Mouse (Mus musculus): ENCODE measurements around the gene Ccdc65. TPM values are rescaled to one million over a fixed set of nuclear protein-coding genes. Genes with fewer than 3 reads are reported as not detected.

Gene Ccdc65
- polyA plus RNA-seq (2014; fragmentation: Nextera tagmentation; extraction: Ambion mirVana) = 5.7 and 6.3 TPM in 2 replicates

DNA sequence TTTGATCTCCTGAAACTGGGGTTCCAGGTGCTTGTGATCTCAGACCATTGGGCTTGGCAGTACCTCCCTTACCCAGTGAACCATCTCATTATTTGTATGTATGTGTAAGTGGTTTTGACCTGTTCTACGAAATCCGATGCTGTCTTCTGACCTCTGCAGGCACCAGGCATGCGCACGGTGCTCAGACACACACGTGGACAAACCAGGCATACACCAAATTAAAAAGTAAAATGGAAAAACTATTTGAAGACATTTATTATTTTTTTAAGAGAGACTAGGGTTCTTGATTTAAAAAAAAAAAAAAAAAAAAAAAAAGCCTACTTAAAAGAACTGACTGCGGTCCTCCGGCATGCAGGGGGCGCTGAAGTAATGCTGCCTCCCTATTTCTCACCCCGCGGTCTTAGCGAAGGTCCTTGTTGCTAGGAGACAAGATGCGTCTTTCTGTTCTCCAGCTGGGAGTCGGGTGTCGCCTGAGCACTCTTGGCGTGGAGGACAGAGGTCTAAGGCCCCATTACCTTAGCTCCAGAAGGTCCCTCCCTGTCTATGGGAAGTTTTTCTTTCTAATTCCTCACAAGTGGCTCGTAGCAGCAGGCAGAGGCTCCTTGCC, at the start of gene Ccdc65:
Gene Ccdc65, plus strand, starts transcription at position 442 of the 607 bp plus-strand sequence.
- Histone ChIP-seq H3K4me3 (replicated peaks; ENCODE audit: low read depth, low read length) (peak within 1 kb of the TSS; percentile 35), H3K4me2 (ENCODE audit: low read length) (peak within 1 kb of the TSS; percentile 60), H3K9ac (replicated peaks; ENCODE audit: low read length) (peak within 1 kb of the TSS; percentile 26; the same call in 1 of the 2 replicates), H3K27me3 (ENCODE audit: control insufficient read depth, insufficient read depth, low read length) (no peaks in the 10 kb centered on the region), H3K9me3 (ENCODE audit: control insufficient read depth, low read length) (no peaks in the 10 kb centered on the region), H3K36me3 (ENCODE audit: control insufficient read depth, insufficient read depth, low read length) (no peaks in the 10 kb centered on the region), H3K4me1 (ENCODE audit: control insufficient read depth, insufficient read depth, low read length) (no peaks in the 10 kb centered on the region), H3K27ac (replicated peaks; ENCODE audit: low read depth, low read length) (no peak within 1 kb of the TSS)
- DNase-seq (peak; percentile 92), ATAC-seq (ENCODE audit: low FRiP score, low TSS enrichment) (no peak)
- WGBS = 20% methylated on average over 16 of the region's 16 CpGs

GRCm38 (mm10) chr15:98662198-98662566, 45.8 kb upstream of the Ccdc65 start:
- ATAC-seq (ENCODE audit: low FRiP score, low TSS enrichment) (no peak), DNase-seq (no peak)
- H3K9ac ChIP-seq (replicated peaks; ENCODE audit: low read length) = peak overlapping the region; percentile 88
- no peaks in the 10 kb centered on the region for H3K9me3 ChIP-seq (ENCODE audit: control insufficient read depth, low read length)
- H3K4me1 ChIP-seq (ENCODE audit: control insufficient read depth, insufficient read depth, low read length) = peaks cover 9% of the 10 kb centered on the region; the same call in 1 of the 2 replicates
- under 1% methylated on average over 14 of the region's 14 CpGs for WGBS
- H3K36me3 ChIP-seq (ENCODE audit: control insufficient read depth, insufficient read depth, low read length) = peaks cover 16% of the 10 kb centered on the region
- peak overlapping the region; percentile 83 for H3K4me2 ChIP-seq (ENCODE audit: low read length)
- H3K27me3 ChIP-seq (ENCODE audit: control insufficient read depth, insufficient read depth, low read length) = no peaks in the 10 kb centered on the region
- H3K4me3 ChIP-seq (replicated peaks; ENCODE audit: low read depth, low read length) = peak overlapping the region; percentile 85
- H3K27ac ChIP-seq (replicated peaks; ENCODE audit: low read depth, low read length) = peak overlapping the region; percentile 91

GRCm38 (mm10) chr15:98662567-98663545, 45.2 kb upstream of the Ccdc65 start, which contains the start of gene Ddx23:
TSS of gene Ddx23 (minus strand) at chr15:98662894.
- H3K4me2 ChIP-seq (ENCODE audit: low read length) = peak within 1 kb of the TSS; percentile 83
- WGBS = 4% methylated on average over 47 of the region's 48 CpGs
- peaks cover 9% of the 10 kb centered on the region for H3K36me3 ChIP-seq (ENCODE audit: control insufficient read depth, insufficient read depth, low read length)
- H3K27ac ChIP-seq (replicated peaks; ENCODE audit: low read depth, low read length) = peak within 1 kb of the TSS; percentile 91
- H3K9ac ChIP-seq (replicated peaks; ENCODE audit: low read length) = peak within 1 kb of the TSS; percentile 88
- ATAC-seq (ENCODE audit: low FRiP score, low TSS enrichment) = peak; percentile 93
- peaks cover 9% of the 10 kb centered on the region; the same call in 1 of the 2 replicates for H3K4me1 ChIP-seq (ENCODE audit: control insufficient read depth, insufficient read depth, low read length)
- H3K9me3 ChIP-seq (ENCODE audit: control insufficient read depth, low read length) = no peaks in the 10 kb centered on the region
- peak; percentile 98 for DNase-seq
- no peaks in the 10 kb centered on the region for H3K27me3 ChIP-seq (ENCODE audit: control insufficient read depth, insufficient read depth, low read length)
- peak within 1 kb of the TSS; percentile 85 for H3K4me3 ChIP-seq (replicated peaks; ENCODE audit: low read depth, low read length)

DNA sequence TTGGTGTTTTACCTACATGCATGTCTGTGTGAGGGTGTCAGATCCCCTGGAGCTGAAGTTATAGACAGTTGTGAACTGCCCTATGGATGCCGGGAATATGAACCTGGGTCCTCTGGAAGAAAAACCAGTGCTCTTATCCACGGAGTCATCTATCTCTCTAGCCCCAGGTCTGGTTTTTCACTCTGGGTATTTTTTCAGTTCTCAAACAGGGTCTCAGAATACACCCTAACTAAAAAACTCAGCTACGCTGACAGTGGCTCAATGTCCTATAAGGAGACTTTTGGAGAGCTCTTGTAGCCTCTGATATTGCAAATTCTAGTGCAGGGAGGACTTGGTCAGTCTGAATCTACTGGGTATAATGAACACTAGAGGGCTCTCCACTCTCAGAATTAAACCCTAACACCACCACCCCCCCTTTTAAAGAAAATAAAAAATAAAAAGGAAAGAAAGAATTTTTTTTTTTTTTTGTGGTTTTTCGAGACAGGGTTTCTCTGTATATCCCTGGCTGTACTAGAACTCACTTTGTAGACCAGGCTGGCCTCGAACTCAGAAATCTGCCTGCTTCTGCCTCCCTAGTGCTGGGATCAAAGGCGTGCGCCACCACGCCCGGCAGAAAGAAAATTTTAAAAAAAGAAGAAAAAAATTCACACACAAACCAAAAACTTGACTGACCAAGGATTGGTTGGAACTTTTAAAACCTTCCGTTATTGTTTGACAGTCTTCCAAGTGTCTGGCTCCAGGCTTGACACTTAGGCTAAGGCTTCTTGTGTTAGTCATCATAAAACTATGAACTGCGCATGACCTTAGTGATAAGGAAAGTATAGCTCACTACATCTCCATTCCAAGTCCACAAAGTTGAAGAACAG, 43.7 kb upstream of the Ccdc65 start:
- DNase-seq (peak; percentile 68), ATAC-seq (ENCODE audit: low FRiP score, low TSS enrichment) (no peak)
- Histone ChIP-seq H3K36me3 (ENCODE audit: control insufficient read depth, insufficient read depth, low read length) (no peaks in the 10 kb centered on the region), H3K4me1 (ENCODE audit: control insufficient read depth, insufficient read depth, low read length) (peaks cover 9% of the 10 kb centered on the region; the same call in 1 of the 2 replicates), H3K27ac (replicated peaks; ENCODE audit: low read depth, low read length) (no peak overlapping the region), H3K4me2 (ENCODE audit: low read length) (no peak overlapping the region), H3K9me3 (ENCODE audit: control insufficient read depth, low read length) (no peaks in the 10 kb centered on the region), H3K27me3 (ENCODE audit: control insufficient read depth, insufficient read depth, low read length) (no peaks in the 10 kb centered on the region), H3K9ac (replicated peaks; ENCODE audit: low read length) (no peak overlapping the region), H3K4me3 (replicated peaks; ENCODE audit: low read depth, low read length) (no peak overlapping the region)
- 80% methylated on average over 11 of the region's 11 CpGs for WGBS

GRCm38 (mm10) chr15:98672592-98672991, 35.4 kb upstream of the Ccdc65 start:
- no peak overlapping the region for H3K4me2 ChIP-seq (ENCODE audit: low read length)
- H3K9ac ChIP-seq (replicated peaks; ENCODE audit: low read length) = no peak overlapping the region
- peaks cover 6% of the 10 kb centered on the region; the same call in 1 of the 2 replicates for H3K36me3 ChIP-seq (ENCODE audit: control insufficient read depth, insufficient read depth, low read length)
- ATAC-seq (ENCODE audit: low FRiP score, low TSS enrichment) (no peak), DNase-seq (no peak)
- no peaks in the 10 kb centered on the region for H3K9me3 ChIP-seq (ENCODE audit: control insufficient read depth, low read length)
- no peaks in the 10 kb centered on the region for H3K27me3 ChIP-seq (ENCODE audit: control insufficient read depth, insufficient read depth, low read length)
- peaks cover 35% of the 10 kb centered on the region for H3K4me1 ChIP-seq (ENCODE audit: control insufficient read depth, insufficient read depth, low read length)
- no peak overlapping the region for H3K27ac ChIP-seq (replicated peaks; ENCODE audit: low read depth, low read length)
- no peak overlapping the region for H3K4me3 ChIP-seq (replicated peaks; ENCODE audit: low read depth, low read length)
- WGBS = 75% methylated on average over 4 of the region's 4 CpGs

DNA sequence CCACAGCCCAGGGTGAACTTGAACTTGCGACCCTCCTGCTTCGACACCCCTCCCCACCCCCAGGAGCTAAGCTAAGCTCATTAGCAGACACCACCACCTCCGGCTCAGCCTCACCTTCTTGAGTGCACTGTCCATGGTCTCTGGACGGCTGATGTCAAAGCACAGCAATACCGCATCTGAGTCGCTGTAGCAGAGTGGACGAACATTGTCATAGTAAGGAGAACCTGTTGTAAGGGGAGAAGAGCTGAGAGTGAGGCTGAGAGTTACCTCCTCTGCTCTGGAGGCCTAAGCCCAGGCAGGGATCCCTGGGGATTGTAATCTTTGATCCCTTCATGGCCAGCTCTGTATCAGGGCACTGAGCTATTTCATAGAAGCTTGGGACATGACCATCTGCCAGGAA, 34.3 kb upstream of the Ccdc65 start:
- H3K36me3 ChIP-seq (ENCODE audit: control insufficient read depth, insufficient read depth, low read length) = peaks cover 6% of the 10 kb centered on the region; the same call in 1 of the 2 replicates
- WGBS = 79% methylated on average over 7 of the region's 7 CpGs
- H3K4me3 ChIP-seq (replicated peaks; ENCODE audit: low read depth, low read length) = no peak overlapping the region
- no peaks in the 10 kb centered on the region for H3K27me3 ChIP-seq (ENCODE audit: control insufficient read depth, insufficient read depth, low read length)
- peak overlapping the region; percentile 99 for H3K4me2 ChIP-seq (ENCODE audit: low read length)
- ATAC-seq (ENCODE audit: low FRiP score, low TSS enrichment) (no peak), DNase-seq (no peak)
- H3K27ac ChIP-seq (replicated peaks; ENCODE audit: low read depth, low read length) = peak overlapping the region; percentile 58
- peaks cover 37% of the 10 kb centered on the region for H3K4me1 ChIP-seq (ENCODE audit: control insufficient read depth, insufficient read depth, low read length)
- H3K9ac ChIP-seq (replicated peaks; ENCODE audit: low read length) = peak overlapping the region; percentile 60; the same call in 1 of the 2 replicates
- no peaks in the 10 kb centered on the region for H3K9me3 ChIP-seq (ENCODE audit: control insufficient read depth, low read length)

GRCm38 (mm10) chr15:98674284-98674993, 33.6 kb upstream of the Ccdc65 start:
- DNase-seq (peak; percentile 87), ATAC-seq (ENCODE audit: low FRiP score, low TSS enrichment) (peak; percentile 69)
- H3K27me3 ChIP-seq (ENCODE audit: control insufficient read depth, insufficient read depth, low read length) = no peaks in the 10 kb centered on the region
- 11% methylated on average over 7 of the region's 7 CpGs for WGBS
- peak overlapping the region; percentile 60 for H3K9ac ChIP-seq (replicated peaks; ENCODE audit: low read length)
- H3K4me1 ChIP-seq (ENCODE audit: control insufficient read depth, insufficient read depth, low read length) = peaks cover 37% of the 10 kb centered on the region
- H3K4me3 ChIP-seq (replicated peaks; ENCODE audit: low read depth, low read length) = peak overlapping the region; percentile 56
- H3K27ac ChIP-seq (replicated peaks; ENCODE audit: low read depth, low read length) = peak overlapping the region; percentile 58
- H3K36me3 ChIP-seq (ENCODE audit: control insufficient read depth, insufficient read depth, low read length) = peaks cover 6% of the 10 kb centered on the region; the same call in 1 of the 2 replicates
- peak overlapping the region; percentile 99 for H3K4me2 ChIP-seq (ENCODE audit: low read length)
- no peaks in the 10 kb centered on the region for H3K9me3 ChIP-seq (ENCODE audit: control insufficient read depth, low read length)

Measured in midbrain, embryonic 14.5 days (tissue).